Mouse (Mus musculus) C2C12 (cell line): ENCODE results near the gene Gas7.

Experiments
- CTCF ChIP-seq: IDR thresholded peaks from one replicate; pipeline ENCODE4 v1.5.1; 2011; ENCODE audit not compliant: control insufficient read depth, insufficient read depth, insufficient read length
- MYOG ChIP-seq: IDR thresholded peaks from one replicate; pipeline ENCODE4 v1.6.1; 2011; ENCODE audit not compliant: control insufficient read depth, insufficient read length; ENCODE audit errors: extremely low read depth

DNA sequence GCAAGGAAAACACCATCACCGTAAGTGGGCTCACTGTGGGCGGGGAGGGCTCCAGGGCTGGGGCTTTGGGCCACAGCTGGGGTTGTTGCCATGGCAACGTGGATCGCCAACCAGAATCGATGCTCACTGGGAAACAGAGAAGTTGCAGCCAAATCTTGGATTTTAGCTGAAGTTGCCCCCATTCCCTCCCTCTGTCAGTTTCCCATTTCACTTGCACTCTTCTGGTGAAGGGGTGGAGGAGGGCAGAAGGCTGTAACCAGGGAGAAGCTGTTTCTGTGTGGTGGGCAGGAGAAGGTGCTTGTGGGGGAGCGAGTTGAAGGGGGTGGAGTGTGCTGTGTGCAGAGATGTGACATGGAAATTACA, 197.6 kb downstream of the Gas7 start:
- TF ChIP-seq CTCF: no peak
- TF ChIP-seq MYOG: no peak
